Mouse (Mus musculus): ENCODE data around the gene 1700025G04Rik. TPM values are rescaled to one million over a fixed set of nuclear protein-coding genes. Genes with fewer than 3 reads are reported as not detected.

The 1700025G04Rik gene
- polyA plus RNA-seq, 1 experiment, result 0.01 TPM

DNA sequence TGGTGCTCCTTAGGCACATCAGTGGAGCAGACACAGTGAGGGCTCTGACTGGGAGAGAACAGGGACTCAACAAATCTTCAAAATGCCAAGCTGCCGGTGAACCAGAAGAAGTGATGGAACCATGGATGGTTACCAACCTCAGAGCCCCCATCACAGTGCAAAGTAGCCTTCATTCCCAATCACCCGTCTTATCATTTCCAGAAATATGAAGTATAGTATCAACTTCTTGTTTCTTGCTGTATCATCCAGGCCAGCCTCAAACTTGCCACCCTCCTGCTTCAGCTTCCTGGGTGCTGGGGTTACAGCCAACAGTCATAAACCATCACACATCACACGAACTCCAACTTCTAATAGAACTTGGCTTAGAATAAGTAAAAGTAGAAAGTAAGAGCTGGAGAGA lies 73.3 kb downstream of the 1700025G04Rik start:
- Histone ChIP-seq H3K27me3 (ENCODE audit: control insufficient read depth) (no peaks in the 10 kb centered on the region), H3K4me1 (ENCODE audit: control insufficient read depth) (no peaks in the 10 kb centered on the region), H3K4me3 (replicated peaks) (no peak overlapping the region), H3K9me3 (ENCODE audit: control insufficient read depth, low read length) (peaks cover 6% of the 10 kb centered on the region; the same call in 1 of the 2 replicates), H3K36me3 (ENCODE audit: control insufficient read depth) (no peaks in the 10 kb centered on the region)
- TF ChIP-seq TAL1 (IDR thresholded peaks at IDR 0.05; ENCODE audit: low read length), result no peak
- TF ChIP-seq GATA1 (IDR thresholded peaks at IDR 0.05; ENCODE audit: low read length), result no peak

DNA sequence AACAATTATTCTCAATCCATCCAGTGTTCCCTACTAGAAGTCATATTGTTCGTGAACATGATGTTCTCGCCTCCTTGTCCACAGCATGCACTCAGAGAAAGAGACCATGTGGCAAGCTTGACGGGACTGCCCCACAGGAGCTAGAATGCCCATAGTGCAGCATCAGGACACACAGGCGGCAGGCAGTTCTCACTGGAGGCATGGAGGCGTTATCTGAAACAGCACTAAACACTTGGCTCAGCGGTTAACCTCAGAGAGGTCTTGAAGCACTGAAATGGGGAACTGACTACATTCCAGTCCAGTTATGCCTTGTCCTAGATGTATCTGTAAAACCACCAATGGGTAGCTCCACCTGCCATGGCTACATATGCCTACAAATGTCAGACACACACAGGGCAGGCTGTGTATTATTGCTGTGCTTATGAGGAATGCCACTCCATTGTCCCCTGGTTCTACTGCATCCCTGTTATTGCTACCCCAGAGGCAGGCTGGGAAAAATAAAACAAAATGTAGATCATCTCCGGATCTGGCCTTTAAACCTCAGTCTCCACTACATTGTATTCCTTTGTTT lies 74.3 kb downstream of the 1700025G04Rik start:
- Histone ChIP-seq H3K9me3 (ENCODE audit: control insufficient read depth, low read length) (no peaks in the 10 kb centered on the region), H3K36me3 (ENCODE audit: control insufficient read depth) (no peaks in the 10 kb centered on the region), H3K4me3 (replicated peaks) (no peak overlapping the region), H3K27me3 (ENCODE audit: control insufficient read depth) (no peaks in the 10 kb centered on the region), H3K4me1 (ENCODE audit: control insufficient read depth) (no peaks in the 10 kb centered on the region)
- TF ChIP-seq TAL1 (IDR thresholded peaks at IDR 0.05; ENCODE audit: low read length), result no peak
- TF ChIP-seq GATA1 (IDR thresholded peaks at IDR 0.05; ENCODE audit: low read length), result no peak

DNA sequence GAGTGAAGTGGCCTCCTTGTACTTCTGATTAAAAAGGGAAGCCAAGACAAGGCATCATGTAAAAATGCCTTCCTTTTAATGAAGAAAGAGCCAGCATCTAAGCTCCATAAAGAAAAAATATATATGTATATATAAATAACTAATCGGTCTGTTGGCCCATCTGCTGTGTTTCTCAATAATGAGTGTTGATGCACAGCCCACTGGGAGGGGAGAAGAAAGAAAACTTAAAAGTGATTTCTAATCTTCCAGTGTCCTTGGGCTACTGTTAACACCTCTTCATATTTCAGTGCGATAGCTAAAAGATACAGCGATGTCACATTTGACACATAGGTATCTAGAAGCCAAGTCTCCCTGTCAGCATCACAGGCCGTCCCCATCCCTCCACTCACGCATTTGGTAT lies 78.2 kb downstream of the 1700025G04Rik start:
- H3K36me3 ChIP-seq (ENCODE audit: control insufficient read depth), result no peaks in the 10 kb centered on the region
- no peak for TF ChIP-seq TAL1 (IDR thresholded peaks at IDR 0.05; ENCODE audit: low read length)
- no peak for TF ChIP-seq GATA1 (IDR thresholded peaks at IDR 0.05; ENCODE audit: low read length)
- H3K4me3 ChIP-seq (replicated peaks), result no peak overlapping the region
- no peaks in the 10 kb centered on the region for H3K4me1 ChIP-seq (ENCODE audit: control insufficient read depth)
- H3K27me3 ChIP-seq (ENCODE audit: control insufficient read depth), result no peaks in the 10 kb centered on the region
- H3K9me3 ChIP-seq (ENCODE audit: control insufficient read depth, low read length), result no peaks in the 10 kb centered on the region

DNA sequence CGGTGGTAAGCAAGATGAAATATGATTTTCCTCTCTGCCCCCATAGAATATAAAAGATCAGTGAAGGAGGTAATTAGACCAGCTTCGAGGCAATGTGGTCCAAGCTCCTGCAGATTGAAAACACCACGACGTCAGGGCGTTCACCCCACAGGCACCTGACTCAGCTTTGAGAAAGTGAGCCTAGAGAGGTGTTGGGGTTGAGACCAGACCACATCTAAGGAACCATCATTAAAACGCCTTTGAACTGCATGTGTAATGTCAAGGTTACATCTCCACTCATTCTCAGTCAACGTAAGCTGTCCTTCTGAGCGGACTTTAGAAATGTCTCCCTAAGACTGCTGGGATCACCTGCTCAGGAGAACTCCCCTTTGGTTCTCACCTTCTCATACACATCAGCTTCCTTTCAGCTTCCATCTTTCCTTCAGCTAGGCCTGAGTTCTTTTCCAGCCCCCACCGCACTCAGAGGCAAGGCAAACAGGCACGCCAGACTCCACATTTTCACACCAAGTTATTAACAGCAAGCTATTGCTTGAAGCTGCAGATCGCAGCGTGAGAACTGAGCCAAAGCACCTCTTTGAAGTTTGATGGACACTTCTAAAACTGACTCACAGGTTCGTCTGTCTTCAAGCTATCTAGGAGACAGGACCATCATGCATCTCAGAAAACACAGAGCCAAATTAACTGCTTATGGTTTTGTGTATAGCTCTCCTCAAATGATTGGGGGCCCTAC lies 79.5 kb downstream of the 1700025G04Rik start:
- H3K36me3 ChIP-seq (ENCODE audit: control insufficient read depth), result no peaks in the 10 kb centered on the region
- no peak overlapping the region for H3K4me3 ChIP-seq (replicated peaks)
- TF ChIP-seq TAL1 (IDR thresholded peaks at IDR 0.05; ENCODE audit: low read length) (no peak), GATA1 (IDR thresholded peaks at IDR 0.05; ENCODE audit: low read length) (no peak)
- no peaks in the 10 kb centered on the region for H3K4me1 ChIP-seq (ENCODE audit: control insufficient read depth)
- H3K9me3 ChIP-seq (ENCODE audit: control insufficient read depth, low read length), result no peaks in the 10 kb centered on the region
- no peaks in the 10 kb centered on the region for H3K27me3 ChIP-seq (ENCODE audit: control insufficient read depth)

DNA sequence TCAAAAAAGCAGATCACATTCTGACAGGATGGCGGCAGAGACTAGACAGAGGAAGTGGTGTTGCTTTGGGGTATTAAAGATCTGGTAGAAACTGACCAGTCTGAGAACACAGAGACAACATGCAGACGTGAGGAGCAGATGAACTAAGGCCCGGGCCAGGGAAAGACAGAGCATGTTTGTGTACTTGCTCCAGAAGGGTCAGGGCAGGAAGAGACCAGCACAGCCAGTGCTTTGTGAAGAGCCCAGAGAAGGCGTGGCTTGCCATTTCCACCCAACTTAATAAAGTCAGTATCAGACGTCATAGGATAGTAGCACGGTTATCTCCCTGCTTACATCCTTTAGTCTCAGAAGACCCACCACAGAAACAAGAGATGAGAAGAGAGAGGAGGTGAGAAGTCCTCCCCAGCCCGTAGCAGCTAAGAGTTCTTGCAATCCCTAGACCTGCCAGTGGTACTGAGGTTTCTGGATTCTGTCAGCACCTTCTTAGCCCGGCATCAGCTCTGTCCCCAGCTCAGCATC lies 81.4 kb downstream of the 1700025G04Rik start:
- no peaks in the 10 kb centered on the region for H3K36me3 ChIP-seq (ENCODE audit: control insufficient read depth)
- no peaks in the 10 kb centered on the region for H3K9me3 ChIP-seq (ENCODE audit: control insufficient read depth, low read length)
- no peak for TF ChIP-seq TAL1 (IDR thresholded peaks at IDR 0.05; ENCODE audit: low read length)
- TF ChIP-seq GATA1 (IDR thresholded peaks at IDR 0.05; ENCODE audit: low read length), result no peak
- H3K4me1 ChIP-seq (ENCODE audit: control insufficient read depth), result no peaks in the 10 kb centered on the region
- no peak overlapping the region for H3K4me3 ChIP-seq (replicated peaks)
- H3K27me3 ChIP-seq (ENCODE audit: control insufficient read depth), result no peaks in the 10 kb centered on the region

DNA sequence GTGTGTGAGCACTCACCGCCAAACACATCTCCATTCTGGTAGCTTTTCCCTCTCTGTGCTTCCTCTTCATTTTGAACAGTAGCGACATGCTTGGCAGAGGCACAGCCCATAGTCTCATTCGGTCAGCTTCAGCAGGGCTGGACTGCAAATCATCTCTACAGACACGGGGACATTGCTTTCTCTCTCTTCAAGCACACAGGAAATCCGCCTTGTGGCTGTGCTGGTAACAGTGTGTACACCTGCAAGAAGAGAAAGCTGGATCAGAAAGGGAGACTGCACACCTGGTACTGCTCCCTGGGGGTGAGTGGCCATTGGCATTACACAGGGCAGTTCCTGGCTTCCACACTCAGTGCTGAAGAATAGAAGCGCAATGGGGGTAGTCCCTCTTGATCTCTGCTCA lies 83.4 kb downstream of the 1700025G04Rik start:
- TF ChIP-seq TAL1 (IDR thresholded peaks at IDR 0.05; ENCODE audit: low read length) (no peak), GATA1 (IDR thresholded peaks at IDR 0.05; ENCODE audit: low read length) (no peak)
- Histone ChIP-seq H3K9me3 (ENCODE audit: control insufficient read depth, low read length) (no peaks in the 10 kb centered on the region), H3K36me3 (ENCODE audit: control insufficient read depth) (no peaks in the 10 kb centered on the region), H3K4me1 (ENCODE audit: control insufficient read depth) (no peaks in the 10 kb centered on the region), H3K27me3 (ENCODE audit: control insufficient read depth) (no peaks in the 10 kb centered on the region), H3K4me3 (replicated peaks) (no peak overlapping the region)

DNA sequence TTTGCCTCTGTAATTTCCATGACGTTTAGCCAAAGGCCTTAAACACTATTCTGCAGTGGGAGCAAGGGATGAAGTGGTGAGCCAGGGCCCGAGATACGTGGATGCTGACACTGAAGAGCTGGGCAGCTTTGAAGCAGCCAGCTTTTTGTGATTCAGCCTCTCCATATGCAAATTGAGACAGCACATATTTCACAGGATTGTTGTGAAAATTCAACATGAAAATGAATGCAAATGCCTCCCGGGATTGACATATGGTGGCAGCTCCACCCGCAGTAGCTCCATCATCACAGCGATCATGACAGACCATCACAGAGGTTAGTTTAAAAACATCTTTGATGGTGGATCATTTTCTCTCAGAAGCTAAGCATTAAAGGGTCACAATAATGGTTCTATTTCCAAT lies 85.4 kb downstream of the 1700025G04Rik start:
- H3K4me3 ChIP-seq (replicated peaks), result no peak overlapping the region
- no peaks in the 10 kb centered on the region for H3K27me3 ChIP-seq (ENCODE audit: control insufficient read depth)
- no peaks in the 10 kb centered on the region for H3K4me1 ChIP-seq (ENCODE audit: control insufficient read depth)
- no peak for TF ChIP-seq TAL1 (IDR thresholded peaks at IDR 0.05; ENCODE audit: low read length)
- no peak for TF ChIP-seq GATA1 (IDR thresholded peaks at IDR 0.05; ENCODE audit: low read length)
- H3K9me3 ChIP-seq (ENCODE audit: control insufficient read depth, low read length), result no peaks in the 10 kb centered on the region
- no peaks in the 10 kb centered on the region for H3K36me3 ChIP-seq (ENCODE audit: control insufficient read depth)

DNA sequence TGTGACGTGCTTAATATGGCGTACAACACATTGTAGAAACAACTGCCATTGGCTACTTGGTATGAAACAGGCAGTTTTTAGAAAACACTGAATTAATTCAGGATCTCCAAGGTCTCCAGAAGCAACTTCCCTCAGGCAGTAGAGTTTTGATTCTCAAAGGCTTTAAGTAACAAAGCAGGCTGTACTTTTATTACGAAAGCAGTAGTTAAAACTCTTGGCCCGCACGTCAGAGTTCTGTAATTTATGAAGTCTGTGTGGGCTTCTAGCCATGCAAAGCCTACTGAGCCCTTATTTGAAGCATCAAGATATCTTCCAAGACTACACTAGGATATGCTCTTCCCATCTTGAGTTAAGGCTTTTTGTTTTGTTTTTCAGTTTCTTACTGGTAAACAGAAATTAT lies 89.5 kb downstream of the 1700025G04Rik start:
- no peaks in the 10 kb centered on the region for H3K9me3 ChIP-seq (ENCODE audit: control insufficient read depth, low read length)
- no peaks in the 10 kb centered on the region for H3K4me1 ChIP-seq (ENCODE audit: control insufficient read depth)
- H3K27me3 ChIP-seq (ENCODE audit: control insufficient read depth), result no peaks in the 10 kb centered on the region
- TF ChIP-seq TAL1 (IDR thresholded peaks at IDR 0.05; ENCODE audit: low read length) (no peak), GATA1 (IDR thresholded peaks at IDR 0.05; ENCODE audit: low read length) (no peak)
- H3K36me3 ChIP-seq (ENCODE audit: control insufficient read depth), result no peaks in the 10 kb centered on the region
- H3K4me3 ChIP-seq (replicated peaks), result no peak overlapping the region

DNA sequence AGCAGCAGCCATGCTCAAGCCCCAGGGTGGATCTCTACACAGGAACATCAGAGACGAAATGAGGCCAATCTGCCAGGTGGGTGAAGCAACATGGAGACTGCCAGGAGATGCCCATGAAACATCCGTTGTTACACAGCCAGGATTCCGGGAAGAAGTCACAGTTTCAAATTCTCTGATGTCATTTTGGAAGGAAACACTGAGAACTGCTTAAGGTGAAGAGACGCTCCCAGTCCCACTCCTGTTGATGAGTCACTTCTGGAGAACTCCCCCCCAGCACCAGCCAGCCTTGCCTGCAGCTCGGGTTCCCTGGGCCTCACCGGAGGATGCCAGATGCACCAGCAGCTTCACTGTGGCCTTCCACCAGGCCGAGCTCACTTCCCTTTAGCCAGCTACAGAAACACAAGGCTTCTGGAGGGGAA lies 90.5 kb downstream of the 1700025G04Rik start:
- Histone ChIP-seq H3K36me3 (ENCODE audit: control insufficient read depth) (no peaks in the 10 kb centered on the region), H3K4me1 (ENCODE audit: control insufficient read depth) (no peaks in the 10 kb centered on the region), H3K9me3 (ENCODE audit: control insufficient read depth, low read length) (no peaks in the 10 kb centered on the region), H3K4me3 (replicated peaks) (no peak overlapping the region), H3K27me3 (ENCODE audit: control insufficient read depth) (no peaks in the 10 kb centered on the region)
- TF ChIP-seq TAL1 (IDR thresholded peaks at IDR 0.05; ENCODE audit: low read length) (no peak), GATA1 (IDR thresholded peaks at IDR 0.05; ENCODE audit: low read length) (no peak)
